Mouse (Mus musculus) layer of hippocampus, adult 11-12 months (tissue): ENCODE results near the gene Pcbp4.

Source experiments
- DNase-seq: peaks from one replicate; pipeline ENCODE4 v3.0.0; 2022; ENCODE audit warnings: low spot score

Pcbp4 gene

DNA sequence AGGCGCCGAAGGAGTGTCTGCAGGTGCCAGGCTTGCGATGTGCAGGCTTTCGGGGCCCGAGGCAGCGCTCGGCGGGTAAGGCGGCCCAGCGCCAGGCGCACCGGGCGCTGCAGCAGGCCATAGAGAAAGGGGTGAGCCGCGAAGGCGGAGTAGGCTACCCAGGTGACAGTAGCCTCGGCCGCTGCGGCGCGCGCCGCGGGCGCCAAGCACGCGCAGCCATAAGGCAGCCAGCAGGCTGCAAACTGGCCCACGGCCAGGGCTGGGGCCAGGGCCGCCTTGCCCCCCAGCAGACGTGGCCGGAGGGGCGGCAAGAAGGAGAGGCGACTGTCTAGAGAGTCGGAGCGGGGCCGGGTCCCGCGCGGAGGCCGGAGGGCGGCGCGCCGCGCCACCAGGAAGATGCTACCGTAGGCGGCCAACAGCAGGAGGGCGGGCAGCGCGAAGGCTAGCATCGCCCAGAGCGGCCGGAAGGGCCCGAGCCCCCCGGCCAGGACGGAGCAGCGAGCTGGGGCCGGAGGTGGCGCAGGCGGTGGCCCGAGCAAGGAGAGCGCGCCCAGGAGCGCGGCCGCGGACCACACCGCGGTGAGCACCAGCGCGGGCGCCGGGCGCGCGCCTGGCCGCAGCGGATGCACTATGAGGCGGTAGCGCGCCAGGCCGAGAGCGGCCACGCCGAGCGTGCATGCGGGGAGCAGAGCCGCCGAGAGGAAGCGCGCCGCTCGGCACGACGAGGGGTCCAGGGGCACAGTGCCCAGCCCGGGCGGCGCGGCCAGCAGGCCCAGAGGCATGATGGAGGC lies 11.9 kb downstream of the Pcbp4 start:
- peak; percentile 75 for DNase-seq

DNA sequence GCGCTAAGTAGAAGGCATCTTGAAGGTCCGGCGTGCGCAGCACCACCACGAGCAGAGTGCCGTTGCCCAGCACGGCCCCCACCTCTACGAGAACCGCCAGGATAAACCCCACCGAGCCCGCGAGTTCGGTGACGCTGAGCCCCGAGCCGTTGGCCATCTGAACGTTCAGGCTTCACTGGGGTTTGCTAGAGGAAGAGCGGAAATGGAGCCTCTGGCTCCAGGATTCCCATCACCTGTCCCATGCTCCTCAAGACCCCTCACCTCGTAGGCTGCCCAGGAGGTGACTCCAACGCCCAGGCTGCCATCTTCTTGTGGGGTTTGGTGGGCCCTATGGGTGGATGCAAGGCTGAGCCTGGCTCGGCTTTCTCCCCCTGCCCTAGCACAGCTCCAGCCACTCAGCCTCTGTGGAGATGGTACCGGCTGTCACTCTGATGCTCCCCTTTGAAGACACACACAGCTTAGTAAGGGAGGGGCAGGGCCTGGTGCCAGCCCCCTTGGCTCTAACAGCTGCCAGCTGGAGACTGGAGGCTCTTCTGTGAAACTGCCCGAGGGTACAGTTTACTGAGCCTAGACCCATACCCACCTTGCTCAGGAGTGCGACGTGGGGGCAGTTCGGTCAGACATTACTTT lies 12.6 kb downstream of the Pcbp4 start, which contains the start of gene Gpr62:
Gene Gpr62, minus strand, starts transcription at position 368 of the 630 bp plus-strand sequence.
- DNase-seq = peak; percentile 84

- no peak for DNase-seq
Measured at GRCm38 (mm10) chr9:106466721-106467120, 13.6 kb downstream of the Pcbp4 start.

DNA sequence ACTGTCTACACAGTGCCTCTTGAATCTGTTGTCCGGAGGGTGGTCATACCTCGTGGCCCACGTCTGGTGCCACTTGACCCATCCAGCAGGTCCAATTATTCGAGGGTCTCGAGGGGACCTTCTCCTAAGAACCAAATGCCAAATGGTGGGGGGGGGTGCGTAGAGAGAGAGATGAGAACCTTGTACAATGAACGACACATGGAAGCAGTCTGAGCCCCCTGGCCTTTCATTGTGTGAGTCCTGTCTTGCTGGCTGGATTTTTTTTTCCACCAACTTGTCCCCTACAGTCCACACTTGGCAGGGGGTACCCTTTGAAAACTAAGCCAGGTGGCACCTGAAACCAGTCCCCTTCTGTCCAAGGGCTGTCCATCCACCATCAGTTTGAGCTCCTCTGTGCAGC lies 14.7 kb downstream of the Pcbp4 start:
- DNase-seq = no peak

DNA sequence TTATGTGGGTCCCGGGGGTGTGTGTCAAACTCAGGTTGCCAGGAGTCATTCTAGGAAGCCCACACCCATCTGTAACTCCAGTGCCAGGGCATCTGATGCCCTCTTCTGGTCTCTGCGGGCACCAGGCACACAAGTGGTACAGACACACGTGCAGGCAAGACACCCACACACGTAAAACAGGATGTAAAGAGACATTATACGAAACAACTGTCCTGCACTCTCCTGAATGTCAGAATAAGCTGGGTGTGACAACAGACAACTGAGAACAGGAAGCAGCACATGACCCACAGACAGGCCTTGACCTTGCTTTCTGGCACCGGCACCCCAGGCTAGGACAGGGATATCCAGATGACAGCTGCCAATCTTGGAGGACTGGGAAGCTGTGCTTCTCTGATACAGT lies 16.2 kb downstream of the Pcbp4 start:
- no peak for DNase-seq

- no peak for DNase-seq
Measured at GRCm38 (mm10) chr9:106469776-106470175, 16.7 kb downstream of the Pcbp4 start.

- DNase-seq = peak; percentile 9
Measured at GRCm38 (mm10) chr9:106470991-106471750, 18.1 kb downstream of the Pcbp4 start.

- peak; percentile 50 for DNase-seq
Measured at GRCm38 (mm10) chr9:106471892-106472291, 18.8 kb downstream of the Pcbp4 start.

- peak; percentile 12 for DNase-seq
Measured at GRCm38 (mm10) chr9:106472321-106472720, 19.2 kb downstream of the Pcbp4 start.

- peak; percentile 14 for DNase-seq
Measured at GRCm38 (mm10) chr9:106473081-106473752, 20.1 kb downstream of the Pcbp4 start.

DNA sequence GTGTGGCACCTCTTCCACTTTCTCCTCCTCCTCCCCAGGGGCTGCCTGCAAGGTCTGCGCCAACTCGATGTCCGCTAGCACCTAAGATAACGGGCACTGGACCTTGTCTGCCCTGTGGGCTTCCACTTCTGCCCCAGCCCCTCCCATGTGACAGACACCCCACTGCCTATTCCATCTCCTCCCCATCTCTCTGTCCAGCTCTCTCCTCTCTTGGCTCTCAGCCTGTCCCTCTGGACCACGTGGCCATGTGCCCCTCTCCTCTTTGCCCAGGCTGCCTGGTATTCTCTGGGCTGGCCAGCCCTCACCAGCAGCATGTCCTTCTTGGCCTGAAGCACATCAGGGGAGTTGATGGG lies 20.6 kb downstream of the Pcbp4 start:
- no peak for DNase-seq

DNA sequence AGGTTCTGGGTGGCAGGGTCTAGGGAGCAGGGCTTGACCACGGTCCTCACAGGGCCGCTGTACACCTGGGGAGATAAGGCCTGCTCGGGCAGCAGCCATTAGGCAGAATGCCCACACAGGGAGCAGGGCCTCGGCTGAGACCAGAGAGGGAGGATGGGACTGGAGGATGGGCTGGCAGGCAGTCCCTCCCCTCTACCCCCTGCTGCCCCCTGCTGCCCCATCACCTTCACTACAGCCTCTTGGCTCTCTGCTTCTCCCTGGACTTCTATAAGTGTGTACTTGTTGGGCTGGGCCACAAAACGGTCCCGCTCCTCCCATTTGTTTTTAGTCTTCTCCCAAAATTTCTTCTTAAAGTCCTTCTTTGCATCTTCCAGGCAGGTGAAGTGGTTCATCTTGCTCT lies 21.4 kb downstream of the Pcbp4 start:
- DNase-seq = peak; percentile 61

DNA sequence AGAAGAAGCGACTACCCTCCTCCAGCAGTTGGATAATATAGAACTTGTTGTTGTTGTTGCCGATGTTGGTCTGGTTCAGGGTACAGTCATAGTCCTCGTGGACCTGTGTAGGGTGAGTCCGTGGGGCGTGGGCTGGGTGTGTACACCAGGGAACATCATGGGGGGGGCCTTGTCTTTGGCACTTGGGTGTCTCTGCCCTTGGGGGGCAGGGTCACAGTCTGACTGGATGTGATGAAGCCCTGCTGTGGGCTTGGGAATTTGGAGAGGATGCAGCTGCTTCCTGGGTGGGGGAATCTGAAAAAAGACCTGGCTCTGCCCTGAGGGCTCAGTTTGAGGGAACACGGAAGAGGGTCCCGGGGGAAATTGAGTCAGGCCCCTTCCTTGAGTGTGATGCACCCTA lies 22.0 kb downstream of the Pcbp4 start:
- no peak for DNase-seq

DNA sequence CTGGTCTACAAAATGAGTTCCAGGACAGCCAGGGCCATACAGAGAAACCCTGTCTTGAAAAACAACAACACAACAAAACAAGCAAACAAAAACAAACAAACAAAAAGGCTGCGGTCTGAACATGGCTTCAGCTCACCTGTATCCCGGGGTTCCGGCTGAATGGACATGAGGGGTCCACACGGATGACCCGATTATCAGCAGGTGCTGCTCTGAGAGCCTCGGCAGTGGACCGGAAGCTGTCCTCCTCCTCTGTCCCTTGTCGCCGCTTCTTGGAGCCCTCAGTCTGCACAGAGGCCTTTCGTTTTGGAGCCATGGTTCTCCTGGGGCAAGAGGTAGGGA lies 22.5 kb downstream of the Pcbp4 start, which contains the start of gene Rrp9:
Gene Rrp9, plus strand, starts transcription at position 301 of the 339 bp plus-strand sequence.
- peak; percentile 16 for DNase-seq

- peak; percentile 34 for DNase-seq
Measured at GRCm38 (mm10) chr9:106476002-106476923, 23.2 kb downstream of the Pcbp4 start.

- peak; percentile 100 for DNase-seq
Measured at GRCm38 (mm10) chr9:106476924-106477484, 23.9 kb downstream of the Pcbp4 start, which contains the start of gene Parp3. Gene Parp3, minus strand, starts transcription at chr9:106476949.

- no peak for DNase-seq
Measured at GRCm38 (mm10) chr9:106477649-106478048, 24.6 kb downstream of the Pcbp4 start.

GRCm38 (mm10) chr9:106478101-106478500 lies 25.0 kb downstream of the Pcbp4 start:
- DNase-seq = peak; percentile 2

DNA sequence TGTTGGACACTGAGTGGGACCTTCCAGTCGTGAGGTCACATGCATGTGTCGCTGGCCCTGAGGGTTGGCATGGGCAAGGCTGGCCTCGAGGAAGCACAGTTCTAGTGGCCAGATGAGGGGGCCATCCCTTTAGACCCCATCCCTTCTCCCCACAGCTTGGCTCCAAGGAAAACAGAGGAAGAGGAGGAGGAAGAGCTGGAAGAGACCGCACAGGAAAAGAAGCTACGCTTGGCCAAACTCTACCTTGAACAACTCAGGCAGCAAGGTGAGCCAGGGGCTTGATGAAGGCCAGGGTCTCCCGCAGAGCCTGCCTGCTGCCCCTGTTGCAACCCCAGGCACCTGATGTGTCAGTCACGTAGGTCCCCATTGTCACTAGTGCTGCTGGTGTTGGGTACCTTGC lies 27.4 kb downstream of the Pcbp4 start:
- DNase-seq = no peak

DNA sequence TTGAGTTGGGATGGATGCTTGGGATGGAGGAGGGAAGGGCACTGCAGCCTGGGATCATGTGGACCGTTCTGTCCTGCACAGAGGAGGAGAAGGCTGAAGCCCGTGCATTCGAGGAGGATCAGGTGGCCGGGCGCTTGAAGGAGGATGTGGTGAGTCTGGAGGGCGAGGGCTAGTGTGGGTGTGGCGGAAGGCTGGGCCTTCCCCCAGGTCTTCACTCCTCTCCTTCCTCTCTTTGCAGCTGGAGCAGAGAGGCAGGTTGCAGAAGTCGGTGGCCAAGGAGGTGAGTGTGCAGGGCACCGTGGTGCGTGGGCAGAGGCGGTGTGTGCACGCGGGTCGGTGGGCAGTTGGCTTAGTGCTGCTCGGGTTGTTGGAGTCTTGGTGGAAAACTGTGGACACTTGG lies 28.0 kb downstream of the Pcbp4 start:
- peak; percentile 2 for DNase-seq

DNA sequence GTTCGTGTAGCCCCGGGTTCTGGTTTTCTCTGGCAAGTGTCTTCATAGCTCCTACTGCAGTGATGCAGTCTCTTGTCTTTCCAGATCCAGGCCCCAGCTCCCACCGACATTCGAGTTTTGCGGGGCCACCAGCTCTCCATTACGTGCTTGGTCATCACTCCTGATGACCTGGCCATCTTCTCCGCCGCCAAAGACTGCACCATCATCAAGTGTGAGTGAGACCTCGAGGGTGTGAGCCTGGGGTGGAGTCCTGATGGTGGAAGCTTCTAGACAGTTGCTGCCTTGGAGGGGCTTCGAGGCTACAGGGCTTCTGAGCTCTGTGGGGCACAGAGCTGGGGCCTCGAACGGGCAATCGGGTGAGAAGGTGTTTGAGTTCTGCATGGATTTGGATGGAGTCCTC lies 28.6 kb downstream of the Pcbp4 start:
- DNase-seq = peak; percentile 5
